Mouse (Mus musculus): ENCODE results near the gene Tmem72.
A peak's percentile ranks its signal among the peaks of the same experiment; 100 is the strongest.

Gene Tmem72

GRCm38 (mm10) chr6:116716666-116717065 lies at the start of gene Tmem72:
TSS of gene Tmem72 (minus strand) at chr6:116716913.
- DNase-seq (ENCODE audit: low spot score) = peak; percentile 6

DNA sequence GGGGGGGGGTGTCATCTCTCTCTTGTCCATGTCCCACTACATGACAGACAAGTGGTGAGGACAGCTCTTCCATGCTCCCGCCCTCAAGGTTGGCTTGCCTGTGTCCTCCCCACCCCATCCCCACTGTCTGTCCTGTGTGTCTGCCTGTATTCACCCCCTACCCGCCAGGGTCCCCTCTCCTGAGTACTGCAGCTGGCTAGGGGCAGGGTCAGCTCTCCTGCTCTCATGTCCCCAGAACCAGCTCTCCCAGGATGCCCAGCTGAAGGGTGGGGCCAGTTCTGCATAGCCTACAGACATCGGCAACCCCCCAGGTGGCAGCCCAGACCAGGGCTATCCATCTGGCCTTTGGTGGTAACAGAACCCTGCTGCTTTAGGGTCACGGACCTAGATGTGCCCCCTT lies 47.8 kb upstream of the Tmem72 start:
- DNase-seq (ENCODE audit: low spot score) = no peak

GRCm38 (mm10) chr6:116762333-116762732 lies 45.6 kb upstream of the Tmem72 start:
- no peak for DNase-seq (ENCODE audit: low spot score)

DNA sequence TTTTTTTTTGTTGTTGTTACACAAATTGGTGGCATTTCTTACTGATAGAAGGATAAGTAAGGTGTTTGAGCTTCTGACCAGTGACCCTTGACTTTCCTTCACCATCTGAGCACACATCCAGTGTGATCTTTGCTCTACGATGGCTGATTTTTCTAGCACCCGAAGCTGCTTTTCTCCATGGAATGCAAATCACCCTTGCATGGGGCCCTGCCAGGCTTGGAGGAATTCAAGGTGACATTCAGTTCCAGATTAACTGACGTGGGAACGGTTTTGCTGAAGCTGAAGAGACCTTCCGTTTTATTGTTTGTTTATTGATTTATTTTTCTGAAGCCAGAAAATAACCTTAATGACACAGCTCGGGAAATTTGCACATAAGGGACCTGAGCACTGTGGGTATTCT lies 43.5 kb upstream of the Tmem72 start:
- DNase-seq (ENCODE audit: low spot score) = no peak

- no peak for DNase-seq (ENCODE audit: low spot score)
Observed at GRCm38 (mm10) chr6:116756364-116756763, 39.7 kb upstream of the Tmem72 start.

DNA sequence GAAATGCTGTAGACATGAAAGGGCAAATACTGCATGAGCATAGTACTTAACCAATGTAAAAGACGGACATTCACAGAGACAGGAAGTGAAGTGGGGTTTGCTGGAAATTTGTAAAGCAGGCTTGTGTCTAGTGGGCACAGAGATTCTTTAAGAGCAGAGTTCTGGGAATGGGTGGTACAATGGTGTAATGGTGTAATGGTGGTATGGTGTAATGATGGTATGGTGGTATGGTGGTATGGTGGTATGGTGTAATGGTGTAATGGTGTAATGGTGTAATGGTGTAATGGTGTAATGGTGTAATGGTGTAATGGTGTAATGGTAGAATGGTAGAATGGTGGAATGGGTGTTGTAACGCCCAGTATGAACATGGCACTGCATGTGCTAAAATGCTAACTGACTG lies 21.3 kb upstream of the Tmem72 start:
- DNase-seq (ENCODE audit: low spot score) = no peak

DNA sequence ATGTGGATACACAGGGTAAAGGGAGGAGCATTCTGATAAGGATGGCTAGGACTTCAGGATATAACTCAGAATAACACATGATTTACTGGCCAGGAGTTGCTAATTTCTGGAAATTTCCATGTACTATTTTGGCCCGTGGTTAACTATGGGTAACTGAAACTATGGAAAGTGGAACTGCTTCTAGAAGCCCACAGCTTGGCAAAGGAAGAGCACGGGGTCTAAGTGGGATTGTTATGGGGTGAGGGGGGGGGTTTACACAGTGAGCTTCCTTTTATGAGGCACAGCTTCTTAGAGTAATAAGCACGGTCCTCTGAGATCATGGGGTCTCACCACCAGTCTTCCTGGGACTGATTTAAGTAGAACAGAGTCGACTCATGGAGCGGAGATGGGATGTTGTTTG lies 18.6 kb upstream of the Tmem72 start:
- DNase-seq (ENCODE audit: low spot score) = no peak

GRCm38 (mm10) chr6:116733577-116733976 lies 16.9 kb upstream of the Tmem72 start:
- no peak for DNase-seq (ENCODE audit: low spot score)

- DNase-seq (ENCODE audit: low spot score) = no peak
Observed at GRCm38 (mm10) chr6:116724489-116725160, 7.9 kb upstream of the Tmem72 start.

DNA sequence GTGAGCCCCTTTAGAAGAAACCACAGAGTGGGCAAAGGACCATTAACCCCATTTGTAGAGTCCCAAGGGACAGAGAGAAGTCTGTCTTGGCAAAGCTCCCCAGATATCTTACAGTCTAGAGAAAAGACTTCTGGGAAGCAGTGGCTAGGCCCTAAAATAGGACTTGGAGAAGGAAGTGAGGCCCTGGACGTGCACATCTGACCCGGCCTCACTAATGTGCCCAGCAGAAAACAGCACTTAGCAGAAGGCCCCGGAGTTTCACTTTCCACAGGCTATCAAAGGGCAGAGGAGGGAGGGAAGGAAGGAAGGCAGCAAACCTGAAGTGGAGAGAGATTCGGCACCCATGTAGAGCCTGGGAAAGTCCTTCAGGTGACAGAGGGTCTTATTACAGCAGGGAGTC lies 2.2 kb upstream of the Tmem72 start:
- DNase-seq (ENCODE audit: low spot score) = no peak

GRCm38 (mm10) chr6:116718361-116718760 lies 1.6 kb upstream of the Tmem72 start:
- no peak for DNase-seq (ENCODE audit: low spot score)

DNA sequence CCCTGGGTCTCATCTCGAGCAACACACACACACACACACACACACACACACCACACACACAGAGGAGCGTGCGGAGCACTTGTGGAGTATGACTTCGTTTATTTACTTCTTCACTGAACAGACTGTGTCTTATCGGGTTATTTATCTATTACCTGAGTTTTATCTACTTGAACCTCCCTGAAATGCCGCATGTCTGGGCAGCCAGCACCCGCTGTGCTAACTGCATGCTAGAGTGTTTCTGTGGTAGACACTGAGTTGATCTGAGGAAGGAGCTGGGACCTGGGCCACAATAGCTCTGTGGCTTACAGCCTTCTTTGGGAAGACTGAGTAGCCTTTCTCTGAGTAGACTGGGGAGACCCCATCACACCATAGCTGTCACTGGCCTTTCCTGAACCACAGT lies 1.1 kb upstream of the Tmem72 start:
- no peak for DNase-seq (ENCODE audit: low spot score)

GRCm38 (mm10) chr6:116715166-116715565 lies 1.5 kb downstream of the Tmem72 start:
- no peak for DNase-seq (ENCODE audit: low spot score)

- DNase-seq (ENCODE audit: low spot score) = no peak
Observed at GRCm38 (mm10) chr6:116714576-116714975, 2.1 kb downstream of the Tmem72 start.

DNA sequence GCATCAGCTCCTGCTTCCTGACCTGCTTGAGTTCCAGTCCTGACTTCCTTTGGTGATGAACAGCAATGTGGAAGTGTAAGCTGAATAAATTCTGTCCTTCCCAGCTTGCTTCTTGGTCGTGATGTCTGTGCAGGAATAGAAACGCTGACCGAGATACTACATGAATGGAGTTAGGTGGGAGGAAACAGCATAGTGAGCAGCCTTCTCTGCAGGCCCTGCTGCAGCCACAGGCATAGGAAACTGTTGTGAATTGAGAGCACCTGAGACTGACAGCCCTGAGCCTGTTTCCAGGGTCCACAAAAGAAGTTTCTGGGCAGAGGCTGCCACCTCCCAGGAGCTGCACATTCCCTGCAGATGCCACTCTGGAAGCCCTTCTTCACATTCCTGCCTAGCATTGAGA lies 2.7 kb downstream of the Tmem72 start:
- no peak for DNase-seq (ENCODE audit: low spot score)

DNA sequence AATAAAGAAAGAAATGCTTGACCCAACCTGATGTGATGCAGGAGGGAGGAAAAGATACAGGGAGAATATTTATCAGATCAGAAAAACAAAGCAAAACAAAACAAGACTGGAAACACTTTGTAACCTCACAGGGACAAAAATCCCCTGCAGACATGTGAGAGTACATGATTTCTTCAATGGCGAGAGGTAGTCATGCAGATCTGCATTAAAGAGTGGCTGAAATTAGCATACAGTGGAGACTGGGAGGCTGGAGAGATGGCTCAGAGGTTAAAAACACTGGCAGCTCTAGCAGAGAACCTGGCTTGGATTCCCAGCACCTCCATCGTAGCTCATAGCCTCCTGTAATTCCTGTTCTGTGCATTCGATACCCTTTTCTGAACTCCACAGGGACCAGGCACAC lies 4.2 kb downstream of the Tmem72 start:
- DNase-seq (ENCODE audit: low spot score) = no peak

DNA sequence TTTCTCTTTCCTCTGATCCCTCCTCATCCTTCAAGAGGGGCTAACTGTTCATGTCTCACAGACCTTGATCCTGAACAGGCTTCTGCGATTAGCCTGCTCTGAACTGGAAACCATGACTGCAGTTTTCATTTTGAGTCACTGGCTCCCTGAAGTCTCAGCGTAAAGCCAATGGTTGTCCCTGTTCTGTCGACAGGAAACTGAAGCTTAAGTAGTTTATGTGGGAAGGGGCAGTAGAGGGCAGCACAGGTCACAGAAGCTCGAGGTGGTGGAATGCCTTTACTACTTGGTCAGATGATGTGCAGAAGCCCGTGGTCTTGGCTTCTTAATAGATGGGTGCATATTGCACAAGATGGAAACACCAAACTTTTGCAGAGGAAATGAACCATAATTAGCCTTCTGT lies 4.7 kb downstream of the Tmem72 start:
- DNase-seq (ENCODE audit: low spot score) = no peak

GRCm38 (mm10) chr6:116704320-116704719 lies 12.4 kb downstream of the Tmem72 start:
- no peak for DNase-seq (ENCODE audit: low spot score)

GRCm38 (mm10) chr6:116700821-116701220 lies 15.9 kb downstream of the Tmem72 start:
- DNase-seq (ENCODE audit: low spot score) = no peak

GRCm38 (mm10) chr6:116697896-116698425 lies 18.8 kb downstream of the Tmem72 start:
- no peak for DNase-seq (ENCODE audit: low spot score)

DNA sequence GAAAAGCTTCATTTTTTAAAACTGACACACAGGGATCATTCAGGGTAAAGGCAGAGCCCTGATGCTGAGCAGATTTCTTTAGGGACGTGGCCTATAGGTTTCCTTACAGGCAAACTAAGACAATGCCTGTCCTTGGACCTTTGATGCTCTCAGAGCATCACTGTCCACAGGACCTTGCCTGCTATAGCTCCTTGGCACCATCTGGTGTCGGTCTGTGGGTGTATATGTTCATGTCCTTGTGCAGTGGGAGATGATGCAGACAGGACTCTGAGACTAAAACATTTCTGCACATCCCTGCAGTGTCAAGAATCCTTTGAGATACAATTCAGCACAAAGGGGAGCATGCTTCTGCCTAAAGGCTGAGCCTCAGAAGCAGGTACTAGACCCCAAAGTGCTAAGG lies 19.3 kb downstream of the Tmem72 start:
- DNase-seq (ENCODE audit: low spot score) = peak; percentile 38

GRCm38 (mm10) chr6:116694346-116694745 lies 22.4 kb downstream of the Tmem72 start:
- no peak for DNase-seq (ENCODE audit: low spot score)

DNA sequence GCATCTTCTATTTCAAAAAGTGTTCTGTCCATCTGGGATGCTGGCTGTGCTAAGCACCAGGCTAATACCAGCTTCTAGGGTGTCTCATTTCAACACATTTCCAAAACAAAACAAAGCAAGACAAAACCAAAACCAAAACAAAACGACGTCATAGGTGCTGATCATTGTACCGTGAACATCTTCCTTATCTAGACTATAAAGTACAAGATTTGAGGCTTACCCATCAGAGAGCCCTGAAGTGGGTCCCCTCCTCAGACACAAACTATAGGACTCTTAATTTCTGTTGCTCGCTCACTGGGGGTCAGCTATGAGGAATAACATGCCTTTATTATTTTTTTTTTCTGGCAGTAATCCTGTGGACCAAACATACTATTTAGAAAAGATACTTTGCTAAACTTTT lies 23.1 kb downstream of the Tmem72 start:
- DNase-seq (ENCODE audit: low spot score) = no peak

- DNase-seq (ENCODE audit: low spot score) = no peak
Observed at GRCm38 (mm10) chr6:116682317-116682716, 34.4 kb downstream of the Tmem72 start.

All from MN1 (cell line).